In the genomic region with DNA sequence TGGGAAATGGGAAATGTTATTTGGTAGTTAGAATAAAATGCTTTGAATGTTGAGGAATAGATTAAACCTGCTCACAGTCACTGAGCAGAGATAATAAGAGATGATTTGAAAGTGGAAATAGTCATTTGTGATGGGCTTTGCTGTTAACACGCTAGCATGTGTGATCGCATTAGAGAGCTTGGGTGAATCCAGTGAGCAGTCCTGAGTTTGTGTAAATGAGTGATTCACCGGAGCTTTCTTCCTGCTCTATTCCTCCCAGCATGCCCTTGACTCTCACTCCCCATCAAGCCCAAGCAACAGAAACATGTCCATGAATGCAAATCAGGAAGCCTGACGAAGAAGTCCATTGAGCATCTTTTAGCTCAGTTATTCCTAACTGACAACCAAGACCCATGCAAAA, we compare ENCODE assay signal across 19 mouse cellular contexts.
"Had no signal": no experiment of that assay in that cellular context is flagged by ENCODE, and none has a peak within 500 bp of the region (broad histone marks: within the 10 kb centered on the region; RNA-seq: fewer than 3 reads in every experiment).

No protein-coding gene starts in this region.

- H3K27ac ChIP-seq: liver, embryonic 13.5 days; liver, embryonic 15.5 days; lung, embryonic 15.5 days; macrophage; midbrain, embryonic 12.5 days; neural tube, embryonic 12.5 days; stomach, embryonic 15.5 days; stomach, postnatal 0 days had no signal

- H3K4me1 ChIP-seq: liver, embryonic 13.5 days; liver, embryonic 15.5 days; lung, embryonic 15.5 days; megakaryocyte, embryonic 14.5 days; midbrain, embryonic 12.5 days; neural tube, embryonic 12.5 days; stomach, embryonic 15.5 days had no signal

- ATAC-seq: liver, postnatal 0 days; lung, postnatal 0 days had no signal

- DNase-seq: liver, embryonic 13.5 days; liver, postnatal 0 days; lung, adult 2 months; lung, postnatal 14 days; lung, postnatal 36 days; right cerebral cortex, postnatal 14 days; thymus, adult 2 months; thymus, postnatal 25 days; thymus, postnatal 4 days had no signal

- H3K36me3 ChIP-seq: liver, embryonic 13.5 days; liver, embryonic 15.5 days; lung, embryonic 15.5 days; midbrain, embryonic 12.5 days; neural tube, embryonic 12.5 days; stomach, embryonic 15.5 days had no signal

- H3K27me3 ChIP-seq: liver, embryonic 13.5 days; liver, embryonic 15.5 days; lung, embryonic 15.5 days; megakaryocyte, embryonic 14.5 days; midbrain, embryonic 12.5 days; neural tube, embryonic 12.5 days; stomach, embryonic 15.5 days had no signal

- H3K4me3 ChIP-seq: liver, embryonic 13.5 days; liver, embryonic 15.5 days; lung, embryonic 15.5 days; megakaryocyte, embryonic 14.5 days; midbrain, embryonic 12.5 days; neural tube, embryonic 12.5 days; stomach, embryonic 15.5 days had no signal

- H3K9ac ChIP-seq: liver, embryonic 13.5 days; liver, embryonic 15.5 days; liver, postnatal 0 days; lung, embryonic 15.5 days; midbrain, embryonic 12.5 days; neural tube, embryonic 12.5 days; stomach, embryonic 15.5 days had no signal

- H3K9me3 ChIP-seq: liver, embryonic 13.5 days; liver, embryonic 15.5 days; lung, embryonic 15.5 days; megakaryocyte, embryonic 14.5 days; midbrain, embryonic 12.5 days; neural tube, embryonic 12.5 days; stomach, embryonic 15.5 days had no signal

- H3K4me2 ChIP-seq: liver, embryonic 11.5 days; liver, embryonic 13.5 days; liver, embryonic 15.5 days; lung, embryonic 15.5 days; midbrain, embryonic 12.5 days; neural tube, embryonic 12.5 days; stomach, embryonic 15.5 days had no signal
